Mouse (Mus musculus) small intestine, adult 2 months (tissue): ENCODE measurements around the gene Krtap19-1.

ENCODE experiments used
- CTCF ChIP-seq: fragments of 200-500 bp; IDR thresholded peaks from 2 replicates; pipeline ENCODE4 v1.5.1; 2012; ENCODE audit warnings: low read depth, mild to moderate bottlenecking, control low read depth, inconsistent platforms, low read length, moderate library complexity, mixed read lengths; ENCODE audit not compliant: insufficient replicate concordance, insufficient read length; ENCODE audit errors: extremely low read depth
- POLR2A ChIP-seq: fragments of 200-500 bp; IDR thresholded peaks from 2 replicates; pipeline ENCODE4 v1.6.1; 2012; ENCODE audit warnings: low read depth, mild to moderate bottlenecking, control low read depth, inconsistent platforms, low read length, moderate library complexity

DNA sequence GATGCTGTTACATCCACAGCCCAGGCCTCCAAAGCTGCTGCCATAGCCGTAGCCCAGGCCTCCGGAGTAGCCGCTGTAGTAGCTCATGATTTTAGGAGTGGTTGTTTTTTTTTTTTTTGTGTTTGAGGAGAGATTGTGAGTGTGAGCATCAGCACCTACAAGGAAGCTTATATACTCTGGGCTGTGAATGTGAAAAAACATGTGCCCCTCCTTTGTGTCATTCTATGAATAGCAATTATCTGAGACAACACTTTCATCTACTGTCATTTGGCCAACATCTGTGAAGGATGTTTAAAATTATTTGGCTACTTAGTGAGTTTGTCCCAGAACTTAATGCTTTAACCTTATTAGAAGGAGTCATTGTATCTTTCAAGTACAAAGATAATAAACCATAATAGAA, 5.0 kb upstream of the Krtap19-1 start, which contains the start of gene Krtap19-2:
- TF ChIP-seq CTCF: no peak
- TF ChIP-seq POLR2A: no peak
